Mouse (Mus musculus) kidney, adult 2 months (tissue): ENCODE data around the gene Crebbp.

ENCODE experiments used
- CTCF ChIP-seq: fragments of 200-500 bp; conservative IDR thresholded peaks from 2 replicates; pipeline ENCODE4 v1.5.1; 2011; ENCODE audit warnings: low read depth, mild to moderate bottlenecking, control low read depth, low read length, moderate library complexity, mixed read lengths; ENCODE audit not compliant: insufficient read depth, insufficient read length
- POLR2A ChIP-seq: fragments of 200-500 bp; IDR thresholded peaks from one replicate; pipeline ENCODE4 v1.6.1; 2011; ENCODE audit warnings: low read depth, low read length, control low read depth

GRCm38 (mm10) chr16:4168476-4168875 is 45.3 kb downstream of the Crebbp start:
- TF ChIP-seq CTCF (peak; percentile 41), POLR2A (no peak)
